Mouse (Mus musculus): ENCODE measurements around the gene Slc3a2.

- TF ChIP-seq POLR2A (IDR thresholded peaks at IDR 0.05; ENCODE audit: borderline replicate concordance, insufficient read depth, low read length), result no peak
- no peak for TF ChIP-seq CTCF (IDR thresholded peaks at IDR 0.05; ENCODE audit: borderline replicate concordance, insufficient read depth, low read depth, low read length)
Observed at GRCm38 (mm10) chr19:8692740-8693139, 30.4 kb downstream of the Slc3a2 start.
